Mouse (Mus musculus) MEL (cell line): ENCODE results near the gene Zbed6. TPM values are rescaled to one million over a fixed set of nuclear protein-coding genes. Genes with fewer than 3 reads are reported as not detected.

Source experiments
- DNase-seq: peaks from one replicate; pipeline ENCODE4 v3.0.0; 2011; ENCODE audit warnings: low read depth, low spot score
- H3K27ac ChIP-seq: 2 replicates; pipeline ENCODE4 v1.5.1; 2012; ENCODE audit warnings: low read depth, mild to moderate bottlenecking, control low read depth, low read length, moderate library complexity; ENCODE audit not compliant: control insufficient read depth
- H3K27me3 ChIP-seq, 2 experiments: fragments of 150-350 bp in 1 of 2; sonication (generic) in 1 of 2; 2 replicates each; pipeline ENCODE4 v1.6.1; 2012; ENCODE audit warnings: low read length in 2 of 2, mild to moderate bottlenecking in 2 of 2, improper control_type of control experiment in 1 of 2, moderate library complexity in 1 of 2; ENCODE audit not compliant: insufficient read depth in 2 of 2, control insufficient read depth in 1 of 2
- H3K36me3 ChIP-seq, 2 experiments: 2 replicates each; pipeline ENCODE4 v1.6.1; 2012 to 2014; ENCODE audit warnings: low read length in 2 of 2, improper control_type of control experiment in 1 of 2, inconsistent platforms in 1 of 2, mild to moderate bottlenecking in 1 of 2; ENCODE audit not compliant: insufficient read depth in 2 of 2, control insufficient read depth in 1 of 2
- H3K4me1 ChIP-seq, 2 experiments: fragments of 150-350 bp in 1 of 2; sonication (generic) in 1 of 2; 2 replicates each; pipeline ENCODE4 v1.6.1; 2012; ENCODE audit warnings: low read length in 2 of 2, improper control_type of control experiment in 1 of 2, mild to moderate bottlenecking in 1 of 2; ENCODE audit not compliant: insufficient read depth in 2 of 2, control insufficient read depth in 1 of 2
- H3K4me3 ChIP-seq, 2 experiments: fragments of 150-350 bp in 1 of 2; sonication (generic) in 1 of 2; 2 replicates each; pipeline ENCODE4 v1.5.1; 2012; ENCODE audit warnings: low read depth in 2 of 2, low read length in 2 of 2, mild to moderate bottlenecking in 2 of 2, moderate library complexity in 2 of 2, control low read depth in 1 of 2, improper control_type of control experiment in 1 of 2; ENCODE audit not compliant: control insufficient read depth in 1 of 2, insufficient read depth in 1 of 2
- H3K79me2 ChIP-seq: 2 replicates; pipeline ENCODE4 v1.6.1; 2012; ENCODE audit warnings: mild to moderate bottlenecking, low read length, moderate library complexity; ENCODE audit not compliant: control insufficient read depth, poor library complexity, insufficient read depth
- H3K9ac ChIP-seq: 2 replicates; pipeline ENCODE4 v1.6.1; 2012; ENCODE audit warnings: low read depth, mild to moderate bottlenecking, control low read depth, low read length, moderate library complexity; ENCODE audit not compliant: control insufficient read depth, poor library complexity, severe bottlenecking
- H3K9me3 ChIP-seq: fragments of 150-350 bp; sonication (generic); replicated peaks from 2 replicates; pipeline ENCODE4 v1.6.1; 2012; ENCODE audit warnings: mild to moderate bottlenecking, low read length, improper control_type of control experiment, moderate library complexity; ENCODE audit not compliant: insufficient read depth
- BHLHE40 ChIP-seq: IDR thresholded peaks from 2 replicates; pipeline ENCODE4 v1.6.1; 2012; ENCODE audit warnings: low read depth, mild to moderate bottlenecking, inconsistent platforms, low read length, improper control_type of control experiment, borderline replicate concordance
- CTCF ChIP-seq, 3 experiments: IDR thresholded peaks in 2 of 3; conservative IDR thresholded peaks in 1 of 3; 2 replicates each; pipeline ENCODE4 v1.5.1; 2011 to 2012; ENCODE audit warnings: low read length in 3 of 3, low read depth in 2 of 3, mild to moderate bottlenecking in 2 of 3, improper control_type of control experiment in 1 of 3, inconsistent platforms in 1 of 3, mixed read lengths in 1 of 3, moderate library complexity in 1 of 3; ENCODE audit not compliant: control insufficient read depth in 1 of 3, insufficient read depth in 1 of 3, poor library complexity in 1 of 3, severe bottlenecking in 1 of 3
- E2F4 ChIP-seq: IDR thresholded peaks from 2 replicates; pipeline ENCODE4 v1.6.1; 2011; ENCODE audit warnings: low read depth, low read length, improper control_type of control experiment, borderline replicate concordance
- ELF1 ChIP-seq: IDR thresholded peaks from 2 replicates; pipeline ENCODE4 v1.6.1; 2014; ENCODE audit warnings: low read depth, mild to moderate bottlenecking, inconsistent platforms, low read length, improper control_type of control experiment, moderate library complexity
- ETS1 ChIP-seq: IDR thresholded peaks from 2 replicates; pipeline ENCODE4 v1.6.1; 2012; ENCODE audit warnings: low read depth, mild to moderate bottlenecking, inconsistent platforms, low read length, improper control_type of control experiment, moderate library complexity
- HCFC1 ChIP-seq: IDR thresholded peaks from 2 replicates; pipeline ENCODE4 v1.6.1; 2012; ENCODE audit warnings: low read depth, mild to moderate bottlenecking, inconsistent platforms, low read length, improper control_type of control experiment, moderate library complexity
- KAT2A ChIP-seq: conservative IDR thresholded peaks from 2 replicates; pipeline ENCODE4 v1.6.1; 2012; ENCODE audit warnings: low read depth, low read length, improper control_type of control experiment, inconsistent platforms
- MAX ChIP-seq: IDR thresholded peaks from 2 replicates; pipeline ENCODE4 v1.6.1; 2011; ENCODE audit warnings: low read length, improper control_type of control experiment
- MEF2A ChIP-seq: IDR thresholded peaks from 2 replicates; pipeline ENCODE4 v1.6.1; 2014; ENCODE audit warnings: low read depth, mild to moderate bottlenecking, inconsistent platforms, low read length, improper control_type of control experiment; ENCODE audit not compliant: poor library complexity, insufficient replicate concordance, severe bottlenecking; ENCODE audit errors: extremely low read depth
- MXI1 ChIP-seq: IDR thresholded peaks from 2 replicates; pipeline ENCODE4 v1.6.1; 2011; ENCODE audit warnings: mild to moderate bottlenecking, low read depth, low read length, improper control_type of control experiment
- MYC ChIP-seq: IDR thresholded peaks from 2 replicates; pipeline ENCODE4 v1.6.1; 2011; ENCODE audit warnings: low read depth, mild to moderate bottlenecking, low read length, improper control_type of control experiment, moderate library complexity
- NELFE ChIP-seq: IDR thresholded peaks from 2 replicates; pipeline ENCODE4 v1.6.1; 2011; ENCODE audit warnings: low read depth, low read length, improper control_type of control experiment
- NRF1 ChIP-seq: IDR thresholded peaks from 2 replicates; pipeline ENCODE4 v1.6.1; 2014; ENCODE audit warnings: low read depth, mild to moderate bottlenecking, inconsistent platforms, low read length, improper control_type of control experiment, moderate library complexity; ENCODE audit not compliant: poor library complexity, insufficient read depth, severe bottlenecking
- POLR2A ChIP-seq, 2 experiments: IDR thresholded peaks; 2 replicates each; pipeline ENCODE4 v1.6.1; 2011 to 2012; ENCODE audit warnings: low read length in 2 of 2, mild to moderate bottlenecking in 2 of 2, control low read depth in 1 of 2, improper control_type of control experiment in 1 of 2, low read depth in 1 of 2, moderate library complexity in 1 of 2; ENCODE audit not compliant: control insufficient read depth in 1 of 2, insufficient read depth in 1 of 2, poor library complexity in 1 of 2
- POLR2AphosphoS2 ChIP-seq: IDR thresholded peaks from 2 replicates; pipeline ENCODE4 v1.6.1; 2011; ENCODE audit warnings: low read length, improper control_type of control experiment
- RAD21 ChIP-seq: IDR thresholded peaks from 2 replicates; pipeline ENCODE4 v1.6.1; 2011; ENCODE audit warnings: mild to moderate bottlenecking, low read depth, low read length, improper control_type of control experiment
- SIN3A ChIP-seq: IDR thresholded peaks from 2 replicates; pipeline ENCODE4 v1.6.1; 2012; ENCODE audit warnings: low read length, improper control_type of control experiment, inconsistent platforms
- SMC3 ChIP-seq: IDR thresholded peaks from 2 replicates; pipeline ENCODE4 v1.6.1; 2011; ENCODE audit warnings: low read depth, low read length, improper control_type of control experiment
- TBP ChIP-seq: IDR thresholded peaks from 2 replicates; pipeline ENCODE4 v1.8.0; 2011; ENCODE audit warnings: low read depth, low read length, improper control_type of control experiment
- TCF12 ChIP-seq: IDR thresholded peaks from 2 replicates; pipeline ENCODE4 v1.6.1; 2014; ENCODE audit warnings: low read depth, mild to moderate bottlenecking, inconsistent platforms, low read length, improper control_type of control experiment, moderate library complexity
- USF1 ChIP-seq: IDR thresholded peaks from 2 replicates; pipeline ENCODE4 v1.6.1; 2014; ENCODE audit warnings: low read depth, mild to moderate bottlenecking, inconsistent platforms, low read length, improper control_type of control experiment, moderate library complexity
- USF2 ChIP-seq, 2 experiments: IDR thresholded peaks; 2 replicates each; pipeline ENCODE4 v1.6.1; 2011 to 2012; ENCODE audit warnings: improper control_type of control experiment in 2 of 2, low read length in 2 of 2, borderline replicate concordance in 1 of 2, inconsistent platforms in 1 of 2, low read depth in 1 of 2, mild to moderate bottlenecking in 1 of 2; ENCODE audit not compliant: insufficient read depth in 1 of 2
- ZKSCAN1 ChIP-seq: IDR thresholded peaks from 2 replicates; pipeline ENCODE4 v1.6.1; 2012; ENCODE audit warnings: low read depth, mild to moderate bottlenecking, inconsistent platforms, low read length, improper control_type of control experiment, moderate library complexity
- polyA plus RNA-seq, 2 experiments: library from polyadenylated mRNA; stranded (reverse) in 1 of 2; unstranded in 1 of 2; fragments of >175 nt in 1 of 2; fragments of >200 nt in 1 of 2; gene quantifications; 2 replicates each; pipeline versions ENCODE4 v1.2.1 to v1.2.4; 2012; ENCODE audit warnings: low replicate concordance in 2 of 2, low read depth in 1 of 2; ENCODE audit not compliant: insufficient read length in 2 of 2, insufficient read depth in 1 of 2, missing spikeins in 1 of 2
- total RNA-seq: library from RNA; depleted of rRNA; stranded (reverse); fragments of 300-350 nt; gene quantifications from 2 replicates; pipeline ENCODE4 v1.2.3, GENCODE M21; 2012

Gene Zbed6
- total and polyA plus RNA-seq, 3 experiments, result 1.4 to 48.2 (median 2.4) TPM

GRCm38 (mm10) chr1:133662941-133663340, 2.3 kb upstream of the Zbed6 start:
- no peak for DNase-seq
- Histone ChIP-seq H3K27me3 (no peaks in the 10 kb centered on the region), H3K9ac (no peak overlapping the region), H3K27ac (no peak overlapping the region), H3K9me3 (no peaks in the 10 kb centered on the region), H3K4me3 (no peak overlapping the region), H3K79me2 (peaks cover 31% of the 10 kb centered on the region), H3K4me1 (peaks cover 3 to 19% of the 10 kb centered on the region in 2 experiments; a peak in 3 of 4 replicates), H3K36me3 (peaks cover under 1 to 25% of the 10 kb centered on the region in 2 experiments; a peak in 3 of 4 replicates)
- TF ChIP-seq SMC3 (no peak), ELF1 (no peak), MXI1 (no peak), KAT2A (no peak), CTCF (IDR thresholded peaks at IDR 0.05 in 2 of 3, conservative IDR thresholded peaks at IDR 0.05 in 1 of 3; ENCODE audit: control insufficient read depth in 1 of 3, insufficient read depth in 1 of 3, low read depth in 2 of 3, low read length in 3 of 3, poor library complexity in 1 of 3, severe bottlenecking in 1 of 3) (no peak), ZKSCAN1 (no peak)

GRCm38 (mm10) chr1:133661203-133661933, 683 bp upstream of the Zbed6 start, which contains the start of gene Gm38394:
Gene Gm38394 (minus strand): TSS chr1:133661318.
- peaks cover 3 to 22% of the 10 kb centered on the region in 2 experiments; a peak in 3 of 4 replicates for H3K4me1 ChIP-seq
- no peak for TF ChIP-seq SMC3
- peak; percentile 76 for TF ChIP-seq NELFE
- TF ChIP-seq TBP, result peak; percentile 87
- TF ChIP-seq E2F4, result no peak
- peak; percentile 72 to 90 for TF ChIP-seq USF2 (IDR thresholded peaks at IDR 0.05; ENCODE audit: borderline replicate concordance in 1 of 2, insufficient read depth in 1 of 2, low read depth in 1 of 2, low read length in 2 of 2)
- peak; percentile 100 for TF ChIP-seq HCFC1
- TF ChIP-seq MXI1, result peak; percentile 91
- TF ChIP-seq POLR2AphosphoS2, result no peak
- peak; percentile 60 to 89; a peak in 3 of 4 replicates for TF ChIP-seq POLR2A (IDR thresholded peaks at IDR 0.05; ENCODE audit: control insufficient read depth in 1 of 2, insufficient read depth in 1 of 2, low read depth in 1 of 2, low read length in 2 of 2, poor library complexity in 1 of 2)
- peak; percentile 96 for TF ChIP-seq KAT2A
- TF ChIP-seq ELF1, result peak; percentile 66
- no peak for TF ChIP-seq RAD21
- TF ChIP-seq ETS1, result peak; percentile 29
- TF ChIP-seq BHLHE40, result peak; percentile 88
- TF ChIP-seq MEF2A, result no peak
- TF ChIP-seq USF1, result peak; percentile 98
- TF ChIP-seq MYC, result peak; percentile 94
- no peak for TF ChIP-seq ZKSCAN1
- TF ChIP-seq MAX, result peak; percentile 97
- peak; percentile 93 for TF ChIP-seq SIN3A
- TF ChIP-seq NRF1, result peak; percentile 49; the same call in 1 of the 2 replicates
- peak; percentile 38 for TF ChIP-seq TCF12
- TF ChIP-seq, all 39 proteins: peak for 16
- peak; percentile 97 for DNase-seq
- peaks cover 3 to 37% of the 10 kb centered on the region in 2 experiments; a peak in 3 of 4 replicates for H3K36me3 ChIP-seq
- peaks cover 43% of the 10 kb centered on the region for H3K79me2 ChIP-seq
- peak within 1 kb of the TSS; percentile 92 for H3K27ac ChIP-seq
- peak within 1 kb of the TSS; percentile 88 to 100 for H3K4me3 ChIP-seq
- no peaks in the 10 kb centered on the region for H3K27me3 ChIP-seq
- no peaks in the 10 kb centered on the region for H3K9me3 ChIP-seq
- peak within 1 kb of the TSS; percentile 100 for H3K9ac ChIP-seq
